Mouse (Mus musculus) liver, embryonic 16.5 days (tissue): ENCODE measurements at regions not wholly inside any gene's neighbourhood (a gene's known extent, or its start where the extent isn't known, plus 50 kb on each side); places are given as distances from the start of the nearest gene placed in this dataset.

ENCODE experiments used
- ATAC-seq: fragments of 200-750 bp; cut with Nextera tagmentation; 2 replicates; pipeline ENCODE4 v1.8.0; 2017; ENCODE audit warnings: low read depth, mild to moderate bottlenecking, moderate number of reproducible peaks, moderate library complexity
- H3K27ac ChIP-seq: fragments of 300-500 bp; sonication (generic); 2 replicates; pipeline ENCODE4 v1.5.1; 2014; ENCODE audit warnings: mild to moderate bottlenecking, low read length
- H3K27me3 ChIP-seq: fragments of 300-500 bp; sonication (generic); 2 replicates; pipeline ENCODE4 v1.6.1; 2014; ENCODE audit warnings: low read depth, low read length, mixed read lengths; ENCODE audit not compliant: control insufficient read depth, insufficient read depth
- H3K36me3 ChIP-seq: fragments of 300-500 bp; sonication (generic); 2 replicates; pipeline ENCODE4 v1.6.1; 2014; ENCODE audit warnings: mild to moderate bottlenecking; ENCODE audit not compliant: control insufficient read depth, insufficient read depth
- H3K4me1 ChIP-seq: fragments of 300-500 bp; sonication (generic); 2 replicates; pipeline ENCODE4 v1.6.1; 2014; ENCODE audit warnings: low read depth, low read length, mixed read lengths; ENCODE audit not compliant: control insufficient read depth
- H3K4me2 ChIP-seq: fragments of 300-500 bp; sonication (generic); 2 replicates; pipeline ENCODE4 v1.6.1; 2014; ENCODE audit warnings: low read depth, low read length, mixed read lengths
- H3K4me3 ChIP-seq: fragments of 300-500 bp; sonication (generic); 2 replicates; pipeline ENCODE4 v1.5.1; 2014; ENCODE audit warnings: low read depth, mild to moderate bottlenecking, low read length
- H3K9ac ChIP-seq: fragments of 300-500 bp; sonication (generic); 2 replicates; pipeline ENCODE4 v1.6.1; 2014; ENCODE audit warnings: low read depth, low read length
- H3K9me3 ChIP-seq: fragments of 300-500 bp; sonication (generic); replicated peaks from 2 replicates; pipeline ENCODE4 v1.6.1; 2016; ENCODE audit warnings: low read length; ENCODE audit not compliant: control insufficient read depth
- WGBS: fragments of 180-500 bp; shearing (Covaris S2); extraction: QIAGEN DNeasy Blood & Tissue Kit; methylation state at CpG from one replicate; pipeline ENCODE4 v1.1.7; 2014; ENCODE audit not compliant: insufficient replicate concordance; 5-methylcytosine and 5-hydroxymethylcytosine counted together

GRCm38 (mm10) chr11:24357388-24357787 lies 279.5 kb downstream of the Bcl11a start:
- Histone ChIP-seq H3K9ac (no peak overlapping the region), H3K36me3 (no peaks in the 10 kb centered on the region), H3K4me2 (no peak overlapping the region), H3K27ac (no peak overlapping the region), H3K9me3 (no peaks in the 10 kb centered on the region), H3K27me3 (no peaks in the 10 kb centered on the region), H3K4me1 (no peaks in the 10 kb centered on the region), H3K4me3 (no peak overlapping the region)
- no peak for ATAC-seq
- 13% methylated on average over 1 of the region's 1 CpGs for WGBS

GRCm38 (mm10) chr11:24359086-24359485 lies 281.2 kb downstream of the Bcl11a start:
- Histone ChIP-seq H3K27me3 (no peaks in the 10 kb centered on the region), H3K27ac (no peak overlapping the region), H3K4me1 (no peaks in the 10 kb centered on the region), H3K9ac (no peak overlapping the region), H3K36me3 (no peaks in the 10 kb centered on the region), H3K4me2 (no peak overlapping the region), H3K9me3 (no peaks in the 10 kb centered on the region), H3K4me3 (no peak overlapping the region)
- ATAC-seq: no peak

- Histone ChIP-seq H3K4me3 (no peak overlapping the region), H3K9me3 (no peaks in the 10 kb centered on the region), H3K27ac (no peak overlapping the region), H3K4me1 (no peaks in the 10 kb centered on the region), H3K27me3 (no peaks in the 10 kb centered on the region), H3K36me3 (no peaks in the 10 kb centered on the region), H3K4me2 (no peak overlapping the region), H3K9ac (no peak overlapping the region)
- 47% methylated on average over 6 of the region's 6 CpGs for WGBS
- no peak for ATAC-seq
Observed at GRCm38 (mm10) chr11:24361998-24362687, 284.3 kb downstream of the Bcl11a start.

- WGBS: 60% methylated on average over 2 of the region's 2 CpGs
Observed at GRCm38 (mm10) chr11:24362688-24363035, 284.8 kb downstream of the Bcl11a start.

GRCm38 (mm10) chr11:24363418-24364364 lies 285.8 kb downstream of the Bcl11a start:
- no peak overlapping the region for H3K27ac ChIP-seq
- 61% methylated on average over 9 of the region's 9 CpGs for WGBS

More at GRCm38 (mm10) chr11:24362688-24363035, 284.8 kb downstream of the Bcl11a start:
- no peak for ATAC-seq
- Histone ChIP-seq H3K9me3 (no peaks in the 10 kb centered on the region), H3K27me3 (no peaks in the 10 kb centered on the region), H3K27ac (no peak overlapping the region), H3K4me1 (no peaks in the 10 kb centered on the region), H3K9ac (no peak overlapping the region), H3K4me2 (no peak overlapping the region), H3K4me3 (no peak overlapping the region), H3K36me3 (no peaks in the 10 kb centered on the region)

GRCm38 (mm10) chr11:24370198-24370860 lies 292.5 kb downstream of the Bcl11a start:
- ATAC-seq: no peak
- no peaks in the 10 kb centered on the region for H3K9me3 ChIP-seq
- H3K27me3 ChIP-seq: no peaks in the 10 kb centered on the region
- no peaks in the 10 kb centered on the region; the same call in 1 of the 2 replicates for H3K4me1 ChIP-seq
- no peak overlapping the region for H3K4me3 ChIP-seq
- H3K36me3 ChIP-seq: no peaks in the 10 kb centered on the region
- WGBS: 38% methylated on average over 15 of the region's 15 CpGs
- H3K4me2 ChIP-seq: no peak overlapping the region
- no peak overlapping the region for H3K9ac ChIP-seq
- no peak overlapping the region for H3K27ac ChIP-seq

More at GRCm38 (mm10) chr11:24363418-24364364, 285.8 kb downstream of the Bcl11a start:
- ATAC-seq: no peak
- H3K9me3 ChIP-seq: no peaks in the 10 kb centered on the region
- H3K4me2 ChIP-seq: no peak overlapping the region
- no peak overlapping the region for H3K9ac ChIP-seq
- H3K4me3 ChIP-seq: no peak overlapping the region
- H3K4me1 ChIP-seq: no peaks in the 10 kb centered on the region
- no peaks in the 10 kb centered on the region for H3K36me3 ChIP-seq
- H3K27me3 ChIP-seq: no peaks in the 10 kb centered on the region

- H3K4me1 ChIP-seq: no peaks in the 10 kb centered on the region; the same call in 1 of the 2 replicates
- H3K9me3 ChIP-seq: no peaks in the 10 kb centered on the region
- no peak for ATAC-seq
- H3K4me3 ChIP-seq: no peak overlapping the region
- WGBS: 64% methylated on average over 10 of the region's 10 CpGs
- no peak overlapping the region for H3K27ac ChIP-seq
- no peaks in the 10 kb centered on the region for H3K36me3 ChIP-seq
- H3K4me2 ChIP-seq: no peak overlapping the region
- no peak overlapping the region for H3K9ac ChIP-seq
- no peaks in the 10 kb centered on the region for H3K27me3 ChIP-seq
Observed at GRCm38 (mm10) chr11:24370861-24371686, 293.2 kb downstream of the Bcl11a start.

GRCm38 (mm10) chr11:24371687-24371950 lies 293.8 kb downstream of the Bcl11a start:
- no peak overlapping the region for H3K9ac ChIP-seq
- H3K27ac ChIP-seq: no peak overlapping the region
- no peak overlapping the region for H3K4me2 ChIP-seq
- H3K4me3 ChIP-seq: no peak overlapping the region
- H3K4me1 ChIP-seq: no peaks in the 10 kb centered on the region; the same call in 1 of the 2 replicates
- no peak for ATAC-seq
- no peaks in the 10 kb centered on the region for H3K36me3 ChIP-seq
- WGBS: 74% methylated on average over 5 of the region's 5 CpGs
- no peaks in the 10 kb centered on the region for H3K9me3 ChIP-seq
- H3K27me3 ChIP-seq: no peaks in the 10 kb centered on the region
